Mouse (Mus musculus): ENCODE results near the gene Gm28043. TPM values are rescaled to one million over a fixed set of nuclear protein-coding genes. Genes with fewer than 3 reads are reported as not detected.

Gm28043 gene
- total and polyA plus RNA-seq, 3 experiments = 3.6 to 4.2 (median 3.7) TPM

DNA sequence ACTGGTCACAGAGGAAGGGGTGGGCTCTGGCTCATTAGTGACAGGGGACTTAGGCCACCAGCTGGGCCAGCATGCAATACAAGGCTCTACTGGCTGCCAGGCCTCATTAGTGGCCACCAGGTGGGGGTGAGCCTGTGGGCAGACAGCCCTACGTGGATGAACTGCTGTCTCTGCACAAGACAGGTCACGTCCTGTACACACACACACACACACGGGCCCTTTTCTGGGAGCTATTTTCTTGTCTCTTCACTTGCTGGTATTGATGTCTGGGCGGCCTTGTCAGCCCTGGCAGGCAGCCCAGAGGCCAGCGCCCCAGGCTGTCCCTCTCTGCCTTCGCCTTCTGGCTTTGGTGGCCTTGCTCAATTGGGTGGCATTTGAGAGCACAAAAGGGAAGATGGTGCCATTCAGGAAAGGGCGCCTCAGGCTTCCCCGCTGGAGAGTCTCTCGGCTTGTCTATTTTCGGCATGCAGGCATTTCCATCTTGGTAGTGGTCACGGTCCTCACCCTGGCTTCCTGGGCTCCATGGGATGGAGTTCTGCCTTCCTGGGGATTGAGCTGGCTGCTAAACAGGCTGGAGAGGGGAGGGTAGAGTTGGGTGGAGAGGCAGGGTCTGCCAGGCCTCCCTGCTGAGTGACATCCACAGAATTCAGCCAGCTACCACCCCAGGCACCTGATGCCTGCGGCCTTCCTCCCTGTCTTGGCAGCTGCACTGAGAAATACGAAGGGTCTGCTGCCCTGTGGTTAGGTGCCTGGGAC is 116.0 kb downstream of the Gm28043 start:
- peak; percentile 49; the same call in 1 of the 2 replicates for TF ChIP-seq POLR2A (IDR thresholded peaks at IDR 0.05; ENCODE audit: low read depth, low read length)
- no peak for TF ChIP-seq MYC (IDR thresholded peaks at IDR 0.05; ENCODE audit: low read depth, low read length)
- no peak for TF ChIP-seq ZNF384 (IDR thresholded peaks at IDR 0.05; ENCODE audit: low read depth, low read length)
- no peak; the same call in 1 of the 2 replicates for TF ChIP-seq SIN3A (IDR thresholded peaks at IDR 0.05; ENCODE audit: low read length)
- TF ChIP-seq RCOR1 (conservative IDR thresholded peaks at IDR 0.05; ENCODE audit: low read depth, low read length) = no peak
- TF ChIP-seq NELFE (IDR thresholded peaks at IDR 0.05; ENCODE audit: low read depth, low read length) = no peak
- TF ChIP-seq IRF4 (IDR thresholded peaks at IDR 0.05; ENCODE audit: low read depth, low read length) = peak; percentile 38; the same call in 1 of the 2 replicates
- no peak for TF ChIP-seq ELF1 (IDR thresholded peaks at IDR 0.05; ENCODE audit: low read depth, low read length)
- no peak for TF ChIP-seq JUND (conservative IDR thresholded peaks at IDR 0.05; ENCODE audit: low read depth, low read length)
- TF ChIP-seq TBP (conservative IDR thresholded peaks at IDR 0.05; ENCODE audit: low read depth, low read length) = no peak
- TF ChIP-seq HCFC1 (IDR thresholded peaks at IDR 0.05; ENCODE audit: low read depth, low read length) = no peak
- TF ChIP-seq MEF2A (IDR thresholded peaks at IDR 0.05; ENCODE audit: borderline replicate concordance, low read depth, low read length) = no peak
- no peak for TF ChIP-seq USF1 (IDR thresholded peaks at IDR 0.05; ENCODE audit: low read depth, low read length)
- peak in 1 of 2 experiments; percentile 39; a peak in 2 of 4 replicates for TF ChIP-seq CTCF (conservative IDR thresholded peaks at IDR 0.05 in 1 of 2, IDR thresholded peaks at IDR 0.05 in 1 of 2; ENCODE audit: low read depth in 2 of 2, low read length in 2 of 2)
- peak; percentile 75 for TF ChIP-seq BHLHE40 (IDR thresholded peaks at IDR 0.05; ENCODE audit: low read depth, low read length)
- TF ChIP-seq JUN (IDR thresholded peaks at IDR 0.05; ENCODE audit: insufficient read depth, low read depth, low read length) = no peak
- TF ChIP-seq TCF12 (IDR thresholded peaks at IDR 0.05; ENCODE audit: low read depth, low read length) = peak; percentile 80; the same call in 1 of the 2 replicates
- TF ChIP-seq SMC3 (IDR thresholded peaks at IDR 0.05; ENCODE audit: low read depth, low read length) = peak; percentile 23; the same call in 1 of the 2 replicates
- no peak for TF ChIP-seq ZMIZ1 (IDR thresholded peaks at IDR 0.05; ENCODE audit: low read depth, low read length)
- no peak; the same call in none of the 2 replicates for TF ChIP-seq RAD21 (IDR thresholded peaks at IDR 0.05; ENCODE audit: low read depth, low read length)
- no peak for TF ChIP-seq CHD2 (IDR thresholded peaks at IDR 0.05; ENCODE audit: low read length)
- no peak for TF ChIP-seq USF2 (conservative IDR thresholded peaks at IDR 0.05; ENCODE audit: low read depth, low read length)
- in situ Hi-C loops (cut with MboI; ENCODE audit: low pct_ligation_motif_present, low pct_unique_long_range_greater_than_20kb, low sequenced_read_pairs) (no loop called here), dilution Hi-C loops (cut with MboI; ENCODE audit: extremely low pct_ligation_motif_present, extremely low pct_unique_long_range_greater_than_20kb, low sequenced_read_pairs) (no loop called here)
- no peak overlapping the region for H3K4me3 ChIP-seq (replicated peaks in 1 of 3; ENCODE audit: low read depth in 2 of 3, low read length in 2 of 3, poor library complexity in 1 of 3)
- H3K79me2 ChIP-seq (replicated peaks; ENCODE audit: control insufficient read depth, extremely low read depth, insufficient read depth, poor library complexity, severe bottlenecking) = no peaks in the 10 kb centered on the region
- H3K4me1 ChIP-seq (ENCODE audit: control insufficient read depth in 1 of 2, insufficient read depth in 2 of 2) = peaks cover 15 to 34% of the 10 kb centered on the region in 2 experiments
- DNase-seq (ENCODE audit: extremely low read depth) = no peak
- H3K9ac ChIP-seq (ENCODE audit: insufficient read depth, low read depth) = peak overlapping the region; percentile 21
- no peaks in the 10 kb centered on the region for H3K27me3 ChIP-seq (replicated peaks)
- peak overlapping the region; percentile 83 for H3K27ac ChIP-seq (ENCODE audit: insufficient read depth, low read depth)
- peaks cover 12% of the 10 kb centered on the region for H3K9me3 ChIP-seq (replicated peaks; ENCODE audit: low read length)
- peak overlapping the region; percentile 58 for H3K4me2 ChIP-seq (ENCODE audit: insufficient read depth, low read depth, poor library complexity, severe bottlenecking)
- no peaks in the 10 kb centered on the region for H3K36me3 ChIP-seq (replicated peaks in 1 of 2; ENCODE audit: control insufficient read depth in 1 of 2, insufficient read depth in 1 of 2, low read length in 1 of 2)
